Mouse (Mus musculus) embryonic fibroblast, embryonic 13.5 days (primary cell): ENCODE measurements around the gene Apol7a.
"Not testable (repeated sequence)": the region's sequence is repeated elsewhere in the genome, so short reads cannot be mapped to it uniquely, and the experiment has no call there.

ENCODE experiments used
- CTCF ChIP-seq: IDR thresholded peaks from 2 replicates; pipeline ENCODE4 v1.5.1; 2011; ENCODE audit warnings: mild to moderate bottlenecking, control low read depth, low read length, moderate library complexity, borderline replicate concordance; ENCODE audit not compliant: insufficient read depth
- POLR2A ChIP-seq: IDR thresholded peaks from 2 replicates; pipeline ENCODE4 v1.6.1; 2011; ENCODE audit warnings: low read depth, mild to moderate bottlenecking, control low read depth, low read length, moderate library complexity

DNA sequence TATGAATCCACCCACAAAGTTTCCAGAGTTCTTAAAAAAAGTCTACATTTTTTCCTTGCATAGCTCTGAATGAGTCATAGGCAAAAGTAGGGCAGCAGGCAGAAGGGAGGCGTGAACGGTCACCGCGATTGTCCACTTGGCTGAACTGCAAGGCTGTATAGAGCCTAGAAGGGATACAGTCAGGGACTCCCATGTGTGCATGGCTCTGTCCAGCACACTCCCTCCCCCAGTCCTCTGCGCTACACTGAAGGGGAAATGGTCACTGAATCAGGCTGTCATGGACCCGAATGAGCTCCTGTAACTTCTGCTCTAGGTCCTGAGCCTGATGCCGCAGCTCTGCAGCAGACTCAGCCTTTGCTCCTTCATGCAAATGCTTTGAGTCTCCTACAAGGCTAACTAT lies 24.0 kb upstream of the Apol7a start:
- not testable (repeated sequence) for TF ChIP-seq POLR2A, CTCF
